Mouse (Mus musculus): Measurements from ENCODE around the gene Pcif1.

DNA sequence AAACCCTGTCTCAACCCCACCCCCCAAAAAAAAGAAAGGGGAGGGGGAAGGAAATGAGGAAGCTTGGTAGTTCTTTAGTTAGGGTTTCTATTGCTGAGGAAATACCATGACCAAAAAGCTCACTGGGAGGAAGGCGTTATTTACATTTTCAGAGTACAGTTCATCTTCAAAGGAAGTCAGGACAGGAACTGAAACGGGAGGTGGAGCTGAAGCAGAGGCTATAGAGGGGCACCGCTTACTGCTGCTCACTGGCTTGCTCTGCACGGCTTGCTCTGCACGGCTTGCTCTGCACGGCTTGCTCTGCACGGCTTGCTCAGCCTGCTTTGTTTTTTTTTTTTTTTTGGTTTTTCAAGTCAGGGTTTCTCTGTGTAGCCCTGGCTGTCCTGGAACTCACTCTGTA, 10.6 kb upstream of the Pcif1 start:
- TF ChIP-seq CTCF (IDR thresholded peaks at IDR 0.05; ENCODE audit: extremely low read depth, insufficient read depth, low read length), result no peak
- TF ChIP-seq POLR2A (IDR thresholded peaks at IDR 0.05; ENCODE audit: extremely low read depth, insufficient read depth, low read length), result no peak

All from cortical plate, adult 2 months (tissue).